Mouse (Mus musculus) heart, postnatal 4 days (tissue): ENCODE results near the gene Slc25a44. TPM values are rescaled to one million over a fixed set of nuclear protein-coding genes. Genes with fewer than 3 reads are reported as not detected.
A peak's percentile ranks its signal among the peaks of the same experiment; 100 is the strongest.
"Not testable (repeated sequence)": the region's sequence is repeated elsewhere in the genome, so short reads cannot be mapped to it uniquely, and the experiment has no call there.

ENCODE experiments used
- DNase-seq: peaks from one replicate; pipeline ENCODE4 v3.0.0; 2021
- total RNA-seq, 2 experiments: library from RNA; stranded (reverse); gene quantifications; 2 replicates each; pipeline ENCODE4 v1.2.3; 2021

The Slc25a44 gene
- total RNA-seq, 2 experiments from 2014 or later, result 13.9 to 14.6 TPM

GRCm38 (mm10) chr3:88449395-88450023, 24.6 kb upstream of the Slc25a44 start:
- peak; percentile 49 for DNase-seq

GRCm38 (mm10) chr3:88448443-88448842, 23.5 kb upstream of the Slc25a44 start:
- no peak for DNase-seq

GRCm38 (mm10) chr3:88447676-88448183, 22.8 kb upstream of the Slc25a44 start:
- DNase-seq, result no peak

- DNase-seq, result peak; percentile 28
Observed at GRCm38 (mm10) chr3:88446471-88447123, 21.7 kb upstream of the Slc25a44 start.

GRCm38 (mm10) chr3:88442888-88443287, 17.9 kb upstream of the Slc25a44 start:
- DNase-seq, result no peak

GRCm38 (mm10) chr3:88442488-88442887, 17.5 kb upstream of the Slc25a44 start:
- no peak for DNase-seq

GRCm38 (mm10) chr3:88440500-88441381, 15.8 kb upstream of the Slc25a44 start:
- peak; percentile 62 for DNase-seq

GRCm38 (mm10) chr3:88439582-88439981, 14.6 kb upstream of the Slc25a44 start:
- DNase-seq, result no peak

GRCm38 (mm10) chr3:88437454-88437853, 12.5 kb upstream of the Slc25a44 start:
- no peak for DNase-seq

GRCm38 (mm10) chr3:88436395-88437201, 11.7 kb upstream of the Slc25a44 start:
- peak; percentile 71 for DNase-seq

- no peak for DNase-seq
Observed at GRCm38 (mm10) chr3:88435515-88435914, 10.6 kb upstream of the Slc25a44 start.

- not testable (repeated sequence) for DNase-seq
Observed at GRCm38 (mm10) chr3:88428639-88429038, 3.7 kb upstream of the Slc25a44 start.

GRCm38 (mm10) chr3:88427342-88427905, 2.5 kb upstream of the Slc25a44 start:
- DNase-seq, result no peak

- DNase-seq, result no peak
Observed at GRCm38 (mm10) chr3:88425708-88426420, 925 bp upstream of the Slc25a44 start.

GRCm38 (mm10) chr3:88425330-88425689, 371 bp upstream of the Slc25a44 start:
- DNase-seq, result no peak

- no peak for DNase-seq
Observed at GRCm38 (mm10) chr3:88422020-88422720, 2.8 kb downstream of the Slc25a44 start.

- no peak for DNase-seq
Observed at GRCm38 (mm10) chr3:88420771-88421170, 4.2 kb downstream of the Slc25a44 start.

- no peak for DNase-seq
Observed at GRCm38 (mm10) chr3:88418016-88418415, 6.9 kb downstream of the Slc25a44 start.

GRCm38 (mm10) chr3:88415668-88416067, 9.3 kb downstream of the Slc25a44 start:
- DNase-seq, result no peak

GRCm38 (mm10) chr3:88412636-88413035, 12.3 kb downstream of the Slc25a44 start:
- DNase-seq, result no peak
